Mouse (Mus musculus) adrenal gland (tissue): Measurements from ENCODE around the gene Grhpr.
"Not testable (repeated sequence)": the region's sequence is repeated elsewhere in the genome, so short reads cannot be mapped to it uniquely, and the experiment has no call there.

ENCODE experiments used
- intact Hi-C: fragments of 180-260 bp; cut with DNase I; formaldehyde crosslinking; loops from one replicate; pipeline ENCODE4 v1.15.1; 2025

The Grhpr gene

DNA sequence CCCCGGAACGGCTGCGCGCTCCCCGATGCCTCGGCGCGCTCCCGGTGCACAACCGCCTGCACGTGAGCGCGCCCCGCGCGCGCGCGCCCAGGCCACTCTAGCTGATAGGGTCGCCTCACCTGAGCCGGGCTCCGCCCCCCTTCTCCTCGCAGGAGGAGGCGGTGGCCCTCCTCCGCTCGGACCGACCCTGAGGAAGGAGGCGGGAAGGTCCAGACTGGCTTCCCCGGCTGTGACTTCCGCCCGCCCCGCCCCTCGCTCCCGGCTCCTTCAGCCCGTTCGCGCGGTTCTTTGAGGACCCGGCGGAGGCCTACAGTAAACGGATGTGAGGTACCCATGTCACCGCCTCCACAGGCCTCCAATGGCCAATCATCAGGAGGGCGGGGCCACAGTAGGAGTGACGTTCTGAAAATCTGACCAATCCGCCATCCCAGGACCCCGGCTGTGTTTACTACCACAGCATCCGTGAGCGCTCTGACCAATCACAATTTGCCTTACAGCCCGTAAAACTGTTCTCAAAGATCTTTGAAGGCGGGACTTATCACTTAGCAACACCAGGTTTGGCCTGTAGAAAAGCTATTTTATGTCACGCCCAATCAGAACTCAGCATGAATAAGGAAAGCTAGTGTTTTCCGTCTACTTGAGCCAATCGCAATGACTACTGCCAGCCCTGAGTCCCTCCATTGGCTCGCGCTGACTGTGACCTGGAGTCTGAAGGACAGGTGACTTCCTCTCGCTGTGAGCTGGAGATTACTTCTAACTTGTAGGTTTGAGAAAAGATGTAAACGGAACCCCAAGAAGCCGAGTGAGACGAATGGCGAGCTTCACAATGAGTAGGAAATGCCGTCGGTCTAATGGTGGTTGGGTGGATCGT, 31.1 kb downstream of the Grhpr start, which contains the start of gene Zbtb5:
Gene Zbtb5 (minus strand): TSS at position 308 of the 871 bp plus-strand sequence.
- intact Hi-C loops: loop anchor here (5.0 to 10.0 kb wide), 2 partner anchors 40 to 92 kb away; partner anchors contain the start of gene Tomm5

GRCm38 (mm10) chr4:45013031-45013431, 31.8 kb downstream of the Grhpr start:
- intact Hi-C loops: loop anchor here (5.0 to 10.0 kb wide), 2 partner anchors 41 to 92 kb away; partner anchors contain the start of gene Tomm5

- intact Hi-C loops: loop anchor here (5.0 to 10.0 kb wide), 2 partner anchors 41 to 91 kb away; partner anchors contain the start of gene Tomm5
Observed at GRCm38 (mm10) chr4:45013537-45013936, 32.3 kb downstream of the Grhpr start.

GRCm38 (mm10) chr4:45015615-45016014, 34.4 kb downstream of the Grhpr start:
- intact Hi-C loops: loop anchor here (10.0 kb wide), 1 partner anchor 89 kb away; the partner anchor contains the start of gene Tomm5

DNA sequence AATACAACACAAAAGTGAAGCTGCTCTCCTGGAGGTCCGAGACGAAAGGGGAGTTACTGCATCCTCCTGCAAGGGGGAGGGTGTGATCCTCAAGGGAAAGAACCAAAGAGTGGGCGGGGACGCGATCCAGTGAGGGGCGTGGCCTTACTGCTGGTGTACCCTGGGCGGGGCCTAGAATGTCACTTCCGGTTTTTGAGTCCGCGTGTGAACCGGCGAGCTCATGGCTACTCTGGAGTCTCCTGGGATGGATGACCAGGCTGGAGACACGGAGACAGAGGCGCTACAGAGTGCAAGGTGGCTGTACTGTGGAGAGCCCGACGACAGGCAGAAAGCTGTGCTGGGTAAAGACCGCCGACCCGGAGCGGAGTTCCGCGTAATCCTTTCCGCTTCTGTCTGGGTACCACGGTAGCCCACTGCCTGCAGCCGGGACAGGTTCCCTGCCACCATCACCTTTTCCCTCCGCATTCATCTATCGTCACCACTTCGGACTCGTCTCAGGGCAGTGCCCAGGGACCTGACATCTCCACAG, 37.3 kb downstream of the Grhpr start, which contains the start of gene Polr1e:
Gene Polr1e (plus strand): TSS at position 132 of the 529 bp plus-strand sequence.
- intact Hi-C loops: loop anchor here (1.0 to 10.0 kb wide), 2 partner anchors 86 to 262 kb away; partner anchors contain the start of gene Tomm5

- intact Hi-C loops: loop anchor here (10.0 kb wide), 1 partner anchor 86 kb away; the partner anchor contains the start of gene Tomm5
Observed at GRCm38 (mm10) chr4:45019009-45019408, 37.8 kb downstream of the Grhpr start.

DNA sequence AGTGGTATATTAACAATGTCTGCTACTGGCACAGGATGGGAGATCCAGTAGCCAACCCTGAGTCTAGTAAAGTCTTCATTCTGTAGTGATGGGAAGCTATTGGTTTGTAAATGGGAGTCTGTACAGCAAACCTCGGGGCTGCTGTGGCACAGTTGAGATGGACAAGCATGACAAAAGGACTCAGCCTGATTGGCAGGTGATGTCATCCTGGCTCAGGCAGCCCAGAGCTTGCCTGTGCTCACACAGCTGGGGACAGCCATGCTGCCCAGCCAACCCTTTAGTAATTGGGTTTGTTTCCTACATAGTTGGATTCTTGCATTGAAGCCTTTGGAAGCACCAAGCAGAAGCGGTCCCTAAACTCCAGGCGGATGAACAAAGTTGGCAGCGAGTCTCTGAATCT, 45.3 kb downstream of the Grhpr start:
- intact Hi-C loops: no loop called here

DNA sequence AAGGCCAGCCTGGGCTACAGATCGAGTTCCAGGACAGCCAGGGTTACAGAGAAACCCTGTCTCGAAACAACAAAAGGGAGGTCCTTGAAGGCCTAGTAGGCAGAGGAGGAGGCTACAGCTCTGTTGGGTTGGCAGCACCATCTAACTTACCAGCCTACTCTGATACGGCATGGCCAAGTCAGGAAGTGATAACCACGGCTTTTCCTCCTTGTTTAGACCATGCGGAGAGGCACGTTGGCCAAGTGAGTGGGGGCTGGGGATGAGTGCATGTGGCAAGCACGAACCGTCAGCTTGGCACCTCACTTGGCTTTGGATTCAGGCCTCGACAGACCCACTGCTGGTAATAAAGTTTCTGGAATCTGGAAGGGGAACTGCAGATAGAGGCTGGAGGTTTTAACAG, 51.4 kb downstream of the Grhpr start:
- intact Hi-C loops: no loop called here

GRCm38 (mm10) chr4:45034693-45035628, 53.8 kb downstream of the Grhpr start:
- intact Hi-C loops: no loop called here

- intact Hi-C loops: no loop called here
Observed at GRCm38 (mm10) chr4:45036048-45036447, 54.9 kb downstream of the Grhpr start.

DNA sequence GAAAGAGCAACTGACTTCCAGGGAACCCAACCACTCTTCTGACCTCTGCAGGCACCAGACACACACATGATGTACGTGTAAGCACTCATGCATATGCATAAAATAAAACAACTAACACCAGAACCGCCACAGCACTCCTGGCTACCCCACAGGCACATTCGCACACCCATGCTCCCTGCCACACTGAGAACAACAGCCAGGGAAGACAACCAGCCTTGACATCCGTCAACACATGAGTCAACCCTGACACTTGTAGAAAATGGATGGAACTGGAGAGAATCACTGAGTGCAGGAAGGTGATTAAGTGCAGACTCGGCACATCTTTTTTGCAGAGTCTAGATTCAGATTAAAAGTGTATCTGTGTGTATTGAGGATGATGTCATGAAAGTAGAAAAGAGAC, 55.4 kb downstream of the Grhpr start:
- intact Hi-C loops: no loop called here

GRCm38 (mm10) chr4:45037455-45038410, 56.5 kb downstream of the Grhpr start:
- intact Hi-C loops: no loop called here

GRCm38 (mm10) chr4:45038879-45039278, 57.7 kb downstream of the Grhpr start:
- intact Hi-C loops: not testable (repeated sequence)

DNA sequence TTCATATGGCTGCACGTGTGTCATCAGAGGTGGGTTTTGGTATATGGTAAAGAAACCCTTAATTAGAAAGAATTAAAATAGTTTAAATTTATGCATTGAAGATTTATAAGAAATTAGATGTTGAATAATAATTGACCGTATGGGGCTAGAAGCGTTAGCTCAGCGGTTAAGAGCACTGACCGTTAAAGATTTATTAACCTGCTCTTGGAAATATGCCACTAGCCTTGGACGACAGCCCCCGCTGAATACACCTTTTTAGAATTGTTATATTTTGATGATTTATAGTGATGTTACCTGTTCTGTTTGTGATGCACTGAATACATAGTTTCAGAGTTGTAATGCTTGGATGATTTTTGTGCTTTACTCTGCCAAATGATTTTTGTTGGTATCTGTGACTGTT, 58.4 kb downstream of the Grhpr start:
- intact Hi-C loops: not testable (repeated sequence)
